Mouse (Mus musculus) hindbrain, postnatal 0 days (tissue): ENCODE measurements around the gene Mbd6. TPM values are rescaled to one million over a fixed set of nuclear protein-coding genes. Genes with fewer than 3 reads are reported as not detected.

ENCODE experiments used
- ATAC-seq: fragments of 200-750 bp; cut with Nextera tagmentation; 2 replicates; pipeline ENCODE4 v1.8.0; 2017; ENCODE audit warnings: mild to moderate bottlenecking, moderate TSS enrichment, moderate library complexity
- DNase-seq: peaks from one replicate; pipeline ENCODE4 v3.0.0-alpha.2; 2015; ENCODE audit warnings: low spot score
- H3K27ac ChIP-seq: fragments of 300-500 bp; sonication (generic); 2 replicates; pipeline ENCODE4 v1.5.1; 2014; ENCODE audit warnings: mild to moderate bottlenecking
- H3K27me3 ChIP-seq: fragments of 300-500 bp; sonication (generic); 2 replicates; pipeline ENCODE4 v1.6.1; 2014; ENCODE audit warnings: low read length, mixed read lengths; ENCODE audit not compliant: insufficient read depth
- H3K36me3 ChIP-seq: fragments of 300-500 bp; sonication (generic); 2 replicates; pipeline ENCODE4 v1.6.1; 2014; ENCODE audit warnings: low read length, mixed read lengths; ENCODE audit not compliant: insufficient read depth
- H3K4me1 ChIP-seq: fragments of 300-500 bp; sonication (generic); 2 replicates; pipeline ENCODE4 v1.6.1; 2014; ENCODE audit warnings: antibody characterized with exemption, low read length, mixed read lengths; ENCODE audit not compliant: insufficient read depth
- H3K4me2 ChIP-seq: fragments of 300-500 bp; sonication (generic); 2 replicates; pipeline ENCODE4 v1.6.1; 2014; ENCODE audit warnings: low read depth, mild to moderate bottlenecking, low read length, moderate library complexity, mixed read lengths
- H3K4me3 ChIP-seq: fragments of 300-500 bp; sonication (generic); 2 replicates; pipeline ENCODE4 v1.5.1; 2014; ENCODE audit warnings: low read length
- H3K9ac ChIP-seq: fragments of 300-500 bp; sonication (generic); replicated peaks from 2 replicates; pipeline ENCODE4 v1.6.1; 2014; ENCODE audit warnings: mild to moderate bottlenecking, low read length, moderate library complexity, mixed read lengths
- H3K9me3 ChIP-seq: fragments of 300-500 bp; sonication (generic); 2 replicates; pipeline ENCODE4 v1.6.1; 2016; ENCODE audit warnings: low read length, mixed read lengths
- CTCF ChIP-seq: IDR thresholded peaks from 2 replicates; pipeline ENCODE4 v1.5.1; 2016; ENCODE audit warnings: antibody characterized with exemption, control low read depth, low read depth
- whole genome bisulfite sequencing: fragments of 180-500 bp; shearing (Covaris S2); extraction: QIAGEN DNeasy Blood & Tissue Kit; methylation state at CpG from one replicate; pipeline ENCODE4 v1.1.7; 2014; 5-methylcytosine and 5-hydroxymethylcytosine counted together
- polyA plus RNA-seq: library from polyadenylated mRNA; unstranded; fragments of >200 nt; fragmentation: Nextera tagmentation; extraction: Ambion mirVana; gene quantifications from 2 replicates; pipeline ENCODE4 v1.2.1, GENCODE M21; 2015
- total RNA-seq: library from RNA; depleted of rRNA; stranded (reverse); fragments of >200 nt; gene quantifications from 2 replicates; pipeline ENCODE4 v1.2.3, GENCODE M21; 2014

The Mbd6 gene
- total and polyA plus RNA-seq, 2 experiments from 2014 or later, result 8.1 to 11.5 TPM

DNA sequence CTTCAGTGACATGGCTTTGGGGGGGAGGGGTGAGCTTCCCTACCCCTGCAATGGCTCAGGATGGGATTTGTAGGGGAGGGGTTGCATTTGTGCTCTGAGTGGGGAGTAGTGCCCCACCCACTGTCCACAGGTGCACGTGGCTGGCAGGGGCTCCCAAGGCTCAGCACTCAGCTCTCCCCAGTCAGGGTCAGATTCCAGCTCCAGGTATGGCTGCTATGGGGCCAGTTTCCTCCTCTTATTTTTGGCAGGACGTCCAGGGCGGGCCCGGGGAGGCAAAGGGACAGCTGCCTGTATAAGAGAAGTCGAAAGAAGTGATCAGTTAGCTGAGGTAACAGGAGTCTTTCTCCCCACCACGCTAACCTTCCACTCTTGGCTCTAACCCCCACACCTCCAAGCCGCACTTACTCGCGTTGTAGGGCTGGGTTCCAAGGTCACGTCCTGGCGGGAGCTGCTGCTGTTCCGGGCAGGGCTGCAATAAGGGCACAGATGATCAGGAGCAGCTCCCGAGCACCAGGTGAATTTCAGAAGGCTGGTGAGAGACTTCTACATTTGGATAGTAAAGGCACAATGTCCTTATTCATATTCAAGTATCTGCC, 6.1 kb downstream of the Mbd6 start:
- Histone ChIP-seq H3K27me3 (no peaks in the 10 kb centered on the region), H3K27ac (no peak overlapping the region), H3K36me3 (peaks cover 49% of the 10 kb centered on the region), H3K9me3 (no peaks in the 10 kb centered on the region), H3K4me2 (no peak overlapping the region), H3K9ac (no peak overlapping the region), H3K4me1 (peaks cover 16% of the 10 kb centered on the region), H3K4me3 (no peak overlapping the region)
- 80% methylated on average over 13 of the region's 13 CpGs for WGBS
- TF ChIP-seq CTCF, result no peak
- no peak for ATAC-seq
- no peak for DNase-seq

DNA sequence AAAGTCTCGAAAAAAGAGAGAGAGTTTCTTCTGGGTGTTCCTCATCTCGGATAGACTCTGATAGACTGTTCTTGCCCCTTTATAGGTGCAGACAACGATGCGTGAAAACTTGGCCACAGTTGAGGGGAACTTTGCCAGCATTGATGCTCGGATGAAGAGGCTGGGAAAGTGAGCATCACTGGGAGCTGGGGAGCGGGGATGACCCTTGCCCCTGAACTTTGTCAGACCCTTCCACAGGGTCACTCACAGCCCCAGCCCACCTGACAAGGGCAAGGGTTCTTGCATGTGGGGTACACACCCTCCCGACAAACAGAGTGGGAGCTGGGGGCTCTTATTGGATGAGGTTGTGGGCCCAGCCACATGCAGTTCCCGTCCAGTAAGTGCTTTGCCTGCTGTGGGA, 7.5 kb downstream of the Mbd6 start:
- 64% methylated on average over 8 of the region's 8 CpGs for WGBS
- DNase-seq, result no peak

DNA sequence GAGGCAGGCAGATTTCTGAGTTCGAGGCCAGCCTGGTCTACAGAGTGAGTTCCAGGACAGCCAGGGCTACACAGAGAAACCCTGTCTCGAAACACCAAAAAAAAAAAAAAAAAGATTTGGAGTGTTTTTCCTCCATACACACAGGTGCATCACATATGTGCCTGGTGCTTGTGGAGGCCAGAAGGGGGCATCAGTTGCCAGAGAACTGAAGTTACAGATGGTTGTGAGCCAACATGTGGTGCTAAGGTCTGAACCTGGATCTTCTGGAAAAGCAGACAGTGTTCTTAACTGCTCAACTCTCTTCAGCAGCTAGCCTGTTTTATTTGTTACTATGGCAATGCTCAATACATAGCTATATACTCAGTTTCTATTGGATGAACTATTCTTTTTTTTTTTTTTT, 9.1 kb downstream of the Mbd6 start:
- no peaks in the 10 kb centered on the region for H3K4me1 ChIP-seq
- WGBS, result 100% methylated on average over 2 of the region's 2 CpGs
- H3K9me3 ChIP-seq, result no peaks in the 10 kb centered on the region
- no peak overlapping the region for H3K27ac ChIP-seq
- no peak overlapping the region for H3K4me3 ChIP-seq
- peaks cover 71% of the 10 kb centered on the region for H3K36me3 ChIP-seq
- H3K9ac ChIP-seq, result no peak overlapping the region
- peak; percentile 26; the same call in 1 of the 2 replicates for TF ChIP-seq CTCF
- ATAC-seq (no peak), DNase-seq (no peak)
- H3K4me2 ChIP-seq, result no peak overlapping the region
- H3K27me3 ChIP-seq, result no peaks in the 10 kb centered on the region

More for the DNA sequence above, 7.5 kb downstream of the Mbd6 start:
- no peak for ATAC-seq
- peaks cover 62% of the 10 kb centered on the region for H3K36me3 ChIP-seq
- H3K9me3 ChIP-seq, result no peaks in the 10 kb centered on the region
- no peak overlapping the region for H3K4me2 ChIP-seq
- no peak for TF ChIP-seq CTCF
- H3K4me1 ChIP-seq, result peaks cover 2% of the 10 kb centered on the region; the same call in 1 of the 2 replicates
- H3K9ac ChIP-seq, result no peak overlapping the region
- H3K27ac ChIP-seq, result no peak overlapping the region
- no peak overlapping the region for H3K4me3 ChIP-seq
- no peaks in the 10 kb centered on the region for H3K27me3 ChIP-seq

DNA sequence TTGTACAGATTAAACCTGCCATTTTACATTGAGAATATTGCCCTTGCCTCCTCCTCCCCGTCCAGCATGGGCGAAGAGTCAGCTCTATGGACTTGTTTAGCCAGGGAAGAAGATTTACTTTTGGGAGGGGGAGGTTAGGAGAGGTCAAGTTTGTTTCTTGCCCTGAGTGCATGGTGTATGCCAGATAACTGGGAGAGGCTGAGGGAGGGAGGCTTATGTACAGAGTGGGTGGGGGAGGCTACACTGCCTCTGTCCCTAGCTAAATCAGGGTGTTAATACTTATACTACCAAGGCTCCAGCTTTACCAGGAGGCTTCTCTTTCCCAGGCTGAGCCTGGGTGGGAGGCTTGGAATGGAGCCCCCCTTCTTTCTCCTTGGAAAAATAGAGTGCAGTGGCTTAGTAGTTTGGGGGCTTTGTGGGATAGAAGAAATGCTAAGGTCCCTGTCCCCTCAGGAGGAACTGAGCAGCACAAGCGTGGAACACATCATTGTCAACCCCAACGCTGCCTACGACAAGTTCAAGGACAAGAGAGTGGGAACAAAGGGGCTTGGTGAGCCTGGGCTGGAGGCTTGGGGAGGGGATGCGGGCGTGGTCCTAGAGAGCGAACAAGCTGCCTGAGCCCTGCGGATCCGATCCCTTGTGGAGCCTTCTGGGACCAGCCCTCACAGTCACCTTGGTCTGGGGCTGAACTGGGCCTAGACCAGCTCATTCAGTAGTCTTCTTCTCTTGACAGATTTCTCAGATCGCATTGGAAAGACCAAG, 14.4 kb downstream of the Mbd6 start:
- H3K9ac ChIP-seq, result no peak overlapping the region
- peaks cover 65% of the 10 kb centered on the region for H3K36me3 ChIP-seq
- H3K9me3 ChIP-seq, result no peaks in the 10 kb centered on the region
- DNase-seq (no peak), ATAC-seq (no peak)
- H3K4me3 ChIP-seq, result no peak overlapping the region
- no peaks in the 10 kb centered on the region for H3K4me1 ChIP-seq
- no peak for TF ChIP-seq CTCF
- H3K27me3 ChIP-seq, result no peaks in the 10 kb centered on the region
- WGBS, result 88% methylated on average over 11 of the region's 11 CpGs
- H3K27ac ChIP-seq, result no peak overlapping the region
- no peak overlapping the region for H3K4me2 ChIP-seq

DNA sequence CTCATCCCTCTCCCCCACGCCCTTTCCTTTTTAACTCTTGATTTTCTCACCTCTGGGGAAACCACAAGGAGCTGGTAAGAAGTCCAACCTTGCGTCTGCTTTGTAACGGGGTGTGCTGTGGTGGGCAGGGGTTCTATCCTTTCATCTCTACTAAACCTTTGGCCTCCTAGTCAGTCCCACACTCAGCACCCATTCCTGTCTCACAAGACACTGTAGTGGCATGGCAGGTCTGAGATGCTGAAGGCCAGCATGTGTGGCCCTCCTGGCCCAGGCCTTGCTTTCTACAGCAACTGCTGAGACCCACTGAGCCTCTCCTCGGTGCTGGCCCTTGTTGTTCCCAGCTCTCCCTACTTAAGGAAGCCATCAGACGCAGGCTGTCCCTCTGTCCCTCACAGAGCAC, 16.4 kb downstream of the Mbd6 start:
- Histone ChIP-seq H3K36me3 (peaks cover 62% of the 10 kb centered on the region; the same call in 1 of the 2 replicates), H3K4me1 (peaks cover 7% of the 10 kb centered on the region; the same call in 1 of the 2 replicates), H3K27me3 (no peaks in the 10 kb centered on the region), H3K9me3 (no peaks in the 10 kb centered on the region), H3K27ac (no peak overlapping the region), H3K4me3 (no peak overlapping the region), H3K9ac (no peak overlapping the region), H3K4me2 (no peak overlapping the region)
- DNase-seq (no peak), ATAC-seq (no peak)
- WGBS, result 95% methylated on average over 5 of the region's 5 CpGs
- no peak for TF ChIP-seq CTCF

DNA sequence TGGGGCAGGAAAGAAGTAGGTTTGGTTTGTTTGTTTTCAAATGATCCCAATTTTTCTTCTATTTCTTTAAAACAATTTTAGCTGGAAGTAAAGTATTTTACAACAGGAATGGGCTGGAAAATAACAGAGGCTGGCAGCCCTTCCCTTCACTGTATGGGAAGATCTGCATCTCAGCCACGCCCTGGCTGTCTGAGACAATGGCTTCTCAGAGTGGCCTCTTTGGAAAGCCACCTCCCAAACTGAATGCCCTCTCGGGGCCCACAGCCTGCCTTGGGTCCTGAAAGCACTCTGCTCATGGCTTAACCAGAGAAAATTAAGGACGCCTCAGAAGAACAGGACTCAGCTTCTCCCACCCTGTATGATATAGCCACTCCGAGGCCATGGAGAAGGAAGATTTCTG, 18.9 kb downstream of the Mbd6 start:
- no peak overlapping the region for H3K27ac ChIP-seq
- no peak for TF ChIP-seq CTCF
- no peaks in the 10 kb centered on the region for H3K9me3 ChIP-seq
- peaks cover 16% of the 10 kb centered on the region; the same call in 1 of the 2 replicates for H3K4me1 ChIP-seq
- H3K9ac ChIP-seq, result no peak overlapping the region
- 64% methylated on average over 4 of the region's 4 CpGs for WGBS
- H3K4me3 ChIP-seq, result no peak overlapping the region
- ATAC-seq (no peak), DNase-seq (no peak)
- peaks cover 40% of the 10 kb centered on the region; the same call in 1 of the 2 replicates for H3K36me3 ChIP-seq
- H3K27me3 ChIP-seq, result no peaks in the 10 kb centered on the region
- no peak overlapping the region for H3K4me2 ChIP-seq

DNA sequence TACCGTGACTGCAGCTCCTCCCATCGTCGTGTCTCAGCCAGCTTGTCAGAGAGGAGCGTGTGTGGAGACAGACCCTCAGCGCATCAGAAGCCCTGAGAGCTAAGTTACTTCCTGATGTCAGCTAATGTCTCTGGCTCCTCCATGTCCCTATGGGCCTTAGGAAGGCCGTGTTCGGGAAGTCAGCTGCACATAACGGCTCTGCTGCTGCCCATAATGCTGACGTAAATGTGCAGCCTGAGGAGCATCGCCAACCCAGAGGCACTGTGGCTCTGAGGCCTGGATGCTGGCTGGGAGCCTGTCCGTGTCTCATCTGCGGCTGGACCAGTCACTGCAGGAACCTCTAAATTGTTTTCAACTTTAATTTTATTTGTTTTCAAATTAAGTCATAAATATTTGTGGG, 19.8 kb downstream of the Mbd6 start:
- 55% methylated on average over 12 of the region's 12 CpGs for WGBS

More for the DNA sequence above, 19.8 kb downstream of the Mbd6 start:
- Histone ChIP-seq H3K27me3 (no peaks in the 10 kb centered on the region), H3K4me3 (no peak overlapping the region), H3K4me2 (no peak overlapping the region), H3K36me3 (peaks cover 32% of the 10 kb centered on the region; the same call in 1 of the 2 replicates), H3K4me1 (peaks cover 16% of the 10 kb centered on the region; the same call in 1 of the 2 replicates), H3K9me3 (no peaks in the 10 kb centered on the region), H3K9ac (no peak overlapping the region; the same call in 1 of the 2 replicates), H3K27ac (no peak overlapping the region)
- no peak for TF ChIP-seq CTCF
- ATAC-seq (no peak), DNase-seq (no peak)
